Mouse (Mus musculus) left cerebral cortex, adult 8-10 months (tissue): ENCODE results near the gene Mtnr1a. TPM values are rescaled to one million over a fixed set of nuclear protein-coding genes. Genes with fewer than 3 reads are reported as not detected.
"Not testable (repeated sequence)": the region's sequence is repeated elsewhere in the genome, so short reads cannot be mapped to it uniquely, and the experiment has no call there.

ENCODE experiments used
- DNase-seq, 2 experiments: peaks; one replicate each; pipeline ENCODE4 v3.0.0; 2022; ENCODE audit warnings: low spot score in 2 of 2
- total RNA-seq, 4 experiments: library from RNA; stranded (reverse); gene quantifications; 2 replicates each; pipeline ENCODE4 v1.2.4; 2022

The Mtnr1a gene
- total RNA-seq: not detected

DNA sequence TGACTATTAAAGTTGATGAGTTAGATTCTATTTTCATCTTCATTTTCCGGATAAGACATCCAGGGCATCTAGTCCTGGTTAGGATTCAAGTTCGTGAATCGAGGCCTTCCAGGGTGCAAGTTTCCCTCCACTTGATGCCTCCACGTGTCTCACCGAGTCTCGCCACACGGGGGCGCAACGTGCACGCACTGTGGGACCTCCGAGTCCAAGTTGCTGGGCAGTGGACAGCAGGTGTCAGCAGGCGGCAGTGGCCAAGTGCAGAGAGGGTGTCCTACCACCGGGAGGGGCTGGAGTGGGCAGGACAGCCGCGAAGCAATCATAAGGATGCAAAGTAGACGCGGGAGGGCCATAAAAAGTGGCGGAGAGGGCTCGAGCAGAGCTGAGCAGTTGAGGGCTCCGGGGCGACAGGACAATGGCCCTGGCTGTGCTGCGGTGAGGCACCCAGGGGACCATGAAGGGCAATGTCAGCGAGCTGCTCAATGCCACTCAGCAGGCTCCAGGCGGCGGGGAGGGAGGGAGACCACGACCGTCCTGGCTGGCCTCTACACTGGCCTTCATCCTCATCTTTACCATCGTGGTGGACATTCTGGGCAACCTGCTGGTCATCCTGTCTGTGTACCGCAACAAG is at the start of gene Mtnr1a:
Gene Mtnr1a (plus strand): TSS at position 379 of the 628 bp plus-strand sequence.
- peak; percentile 60 to 96 for DNase-seq

DNA sequence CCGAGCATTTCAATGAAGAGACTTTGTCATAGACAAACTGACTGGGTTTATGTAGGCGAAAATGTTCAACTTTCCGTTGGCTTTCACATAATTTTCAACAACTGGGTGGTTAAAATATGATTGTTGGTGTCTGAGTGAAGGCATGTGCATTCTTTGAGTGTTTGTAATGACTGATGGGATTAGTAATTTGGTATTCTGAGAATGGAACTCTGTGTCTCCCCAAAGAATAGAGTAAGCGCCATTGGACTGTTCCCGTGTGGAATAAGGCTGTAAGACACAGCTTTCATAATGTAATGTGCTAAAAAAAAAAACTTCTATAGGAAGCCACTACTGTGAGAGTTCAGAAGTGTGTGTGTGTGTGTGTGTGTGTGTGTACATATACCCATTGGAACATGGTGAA is 49.7 kb upstream of the Mtnr1a start:
- DNase-seq: no peak

DNA sequence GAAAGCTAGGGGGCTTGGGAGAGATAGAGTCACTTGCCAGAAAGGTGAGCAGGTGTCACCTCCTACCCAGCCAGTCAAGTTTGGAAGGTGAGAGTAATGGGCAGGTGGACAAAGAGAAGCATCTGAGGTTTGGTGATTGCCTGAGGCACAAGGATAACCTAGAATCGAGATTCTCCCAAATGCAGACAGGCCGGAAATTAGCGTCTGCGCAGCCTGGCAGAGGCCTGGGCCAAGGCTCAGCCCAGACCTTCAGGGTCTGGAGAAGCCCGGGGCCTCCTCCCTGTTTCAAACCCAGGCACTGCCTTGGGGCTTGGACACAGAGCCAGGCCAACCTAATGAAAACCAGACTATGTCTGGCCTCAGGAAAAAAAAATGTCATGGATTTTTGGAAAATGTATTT is 47.8 kb upstream of the Mtnr1a start:
- DNase-seq: no peak

DNA sequence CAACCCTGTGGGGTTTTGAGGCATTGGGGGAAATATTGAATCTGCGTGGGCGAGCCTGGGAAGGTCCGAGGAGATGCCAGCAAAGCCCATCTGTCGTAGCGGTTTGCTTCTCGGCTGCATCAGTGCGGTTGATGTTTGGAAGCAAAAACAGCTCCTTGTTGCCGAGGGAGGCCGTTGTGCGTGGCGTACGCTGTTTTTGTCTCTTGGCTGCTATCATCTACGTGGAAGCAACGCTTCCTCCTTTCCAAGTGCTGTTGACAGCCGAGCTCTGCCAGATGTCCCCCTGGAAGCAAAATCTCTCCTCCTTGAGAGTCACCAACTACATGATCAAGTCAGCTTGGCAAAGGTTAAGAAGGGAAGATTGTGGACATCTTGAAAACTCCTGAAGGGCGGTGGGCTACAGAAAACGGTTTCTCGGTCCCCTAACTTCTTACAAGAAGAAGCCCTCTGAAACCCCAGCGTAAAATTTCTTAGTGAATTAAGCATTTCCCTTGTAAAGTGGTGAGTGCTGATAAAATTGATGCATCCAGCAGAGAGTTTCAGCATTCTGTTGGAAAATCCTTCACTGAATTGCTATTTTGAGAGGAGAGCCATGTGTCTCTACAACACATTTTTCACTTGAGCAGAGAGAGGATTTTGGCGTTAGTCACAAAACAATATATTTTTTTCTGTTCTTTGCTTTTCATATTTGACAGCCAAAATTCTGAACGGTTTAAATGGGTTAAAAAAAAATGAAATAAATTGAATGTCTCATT is 46.8 kb upstream of the Mtnr1a start:
- DNase-seq: peak; percentile 18 to 79

DNA sequence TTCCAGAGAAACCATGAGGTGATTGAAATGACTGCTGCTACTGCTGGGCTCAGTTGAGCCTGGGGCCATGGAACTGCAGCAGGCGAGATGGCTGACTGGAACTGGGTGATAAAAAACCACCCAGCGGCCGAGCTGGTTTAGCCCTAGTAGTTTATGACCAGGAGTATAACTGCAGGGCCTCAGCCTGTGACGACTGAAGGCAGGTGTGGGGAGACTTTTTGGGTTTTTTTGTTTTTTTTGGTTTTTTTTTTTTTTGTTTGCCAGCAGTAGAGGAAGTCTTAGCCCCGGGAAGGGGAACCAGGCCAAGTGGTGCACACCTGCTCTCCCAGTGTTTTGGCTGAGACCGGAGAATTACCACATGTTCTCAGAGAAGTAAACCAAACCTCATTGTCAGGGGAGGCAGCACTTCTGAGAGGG is 40.8 kb upstream of the Mtnr1a start:
- no peak for DNase-seq

DNA sequence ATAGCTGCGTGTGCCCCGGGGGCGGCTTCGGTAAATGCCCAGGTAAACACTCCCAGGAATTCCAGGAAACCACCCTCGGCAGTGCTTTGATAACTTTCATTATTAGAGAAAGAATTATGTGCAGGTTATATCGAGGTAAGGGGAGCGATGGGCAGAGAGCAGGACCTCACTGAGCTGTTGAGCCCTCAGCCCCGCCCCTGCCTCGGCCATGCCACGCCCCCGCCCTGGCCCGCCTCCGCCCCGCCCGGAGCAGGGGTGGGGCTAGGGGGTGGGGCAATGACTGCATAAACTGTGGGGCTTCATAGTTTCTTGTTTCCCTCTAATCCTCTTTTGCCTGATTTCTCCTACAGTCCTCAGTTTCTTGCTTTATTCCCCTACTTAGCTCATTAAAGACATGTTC is 30.6 kb upstream of the Mtnr1a start:
- no peak for DNase-seq

DNA sequence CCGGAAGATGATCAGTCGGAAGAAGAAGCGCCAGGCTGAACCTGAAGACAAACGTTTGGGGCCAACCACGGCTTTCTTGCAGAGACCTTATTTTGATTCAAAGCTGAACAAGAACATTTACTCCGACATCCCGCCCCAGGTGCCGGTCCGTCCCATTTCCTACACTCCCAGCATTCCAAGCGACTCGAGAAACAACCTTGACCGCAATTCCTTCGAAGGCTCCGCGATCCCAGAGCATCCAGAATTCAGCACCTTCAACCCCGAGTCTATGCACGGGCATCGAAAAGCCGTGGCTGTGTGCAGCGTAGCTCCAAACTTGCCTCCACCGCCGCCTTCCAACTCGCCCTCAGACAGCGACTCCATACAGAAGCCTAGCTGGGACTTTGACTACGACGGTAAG is 24.8 kb upstream of the Mtnr1a start:
- DNase-seq: no peak

DNA sequence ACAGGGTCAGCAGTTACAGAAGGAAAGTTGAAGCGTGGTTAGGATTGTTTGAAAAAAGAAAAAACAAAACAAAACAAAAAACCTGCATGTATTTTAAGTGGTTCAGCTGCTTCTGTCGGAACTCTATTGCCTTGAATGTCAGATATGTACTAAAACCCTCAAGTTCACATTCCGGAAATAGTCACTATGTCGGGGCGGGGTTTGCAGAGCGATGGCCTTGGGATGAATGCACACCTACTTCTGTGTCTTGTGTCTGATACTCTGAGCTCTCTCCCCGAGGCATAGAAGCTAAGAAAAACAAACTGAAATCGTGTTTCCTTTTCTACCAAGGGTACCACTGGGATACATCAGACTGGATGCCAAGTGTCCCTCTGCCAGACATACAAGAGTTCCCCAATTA is 18.5 kb upstream of the Mtnr1a start:
- no peak for DNase-seq

DNA sequence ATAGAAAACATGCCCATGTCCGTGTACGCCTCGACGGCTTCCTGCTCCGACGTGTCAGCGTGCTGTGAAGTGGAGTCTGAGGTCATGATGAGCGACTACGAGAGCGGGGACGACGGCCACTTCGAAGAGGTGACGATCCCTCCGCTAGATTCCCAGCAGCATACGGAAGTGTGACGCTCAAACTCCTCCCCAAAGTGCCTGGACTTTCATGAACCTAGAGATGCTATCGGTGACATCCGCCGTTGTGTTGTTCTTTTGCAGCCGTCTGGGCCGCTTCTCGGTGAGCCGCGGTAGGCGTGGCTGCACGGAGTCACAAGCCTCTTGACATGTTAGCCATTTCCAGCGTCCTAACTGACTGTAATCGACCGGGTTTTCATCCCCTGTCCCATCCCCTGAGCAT is 17.7 kb upstream of the Mtnr1a start:
- DNase-seq: no peak

DNA sequence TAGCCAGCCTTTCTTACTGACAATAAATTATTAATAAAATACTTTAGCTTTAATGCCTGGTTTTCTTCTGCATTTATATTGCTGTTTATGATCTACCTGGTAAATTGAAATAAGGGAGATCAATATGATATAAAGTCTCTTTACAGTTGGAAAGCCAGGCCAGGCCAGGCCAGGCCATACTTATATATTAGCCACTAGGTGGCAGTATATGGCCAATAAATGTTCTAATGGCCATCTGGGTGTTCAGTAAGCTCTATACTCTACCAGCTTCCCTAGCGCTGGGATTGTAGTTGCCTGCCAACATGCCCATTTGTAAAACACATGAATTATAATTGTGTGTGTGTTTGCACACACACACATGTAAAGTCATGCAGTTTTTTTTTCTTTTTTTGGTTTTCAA is 16.7 kb upstream of the Mtnr1a start:
- no peak for DNase-seq

DNA sequence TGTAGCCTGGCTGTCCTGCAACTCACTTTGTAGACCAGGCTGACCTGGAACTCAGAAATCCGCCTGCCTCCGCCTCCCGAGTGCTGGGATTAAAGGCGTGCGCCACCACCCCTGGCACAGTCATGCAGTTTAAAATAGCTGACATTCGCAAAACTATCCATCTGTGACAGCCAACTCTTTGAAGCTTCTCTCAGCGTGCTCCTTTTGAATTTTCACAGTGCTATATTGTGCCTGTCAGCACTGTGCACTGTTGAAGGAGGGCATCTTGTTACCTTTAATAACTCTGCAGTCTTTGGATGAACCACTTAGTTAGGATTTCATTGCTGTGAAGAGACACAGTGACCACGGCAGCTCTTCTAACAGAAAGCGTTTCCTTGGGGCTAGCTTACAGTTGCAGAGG is 16.3 kb upstream of the Mtnr1a start:
- no peak for DNase-seq

DNA sequence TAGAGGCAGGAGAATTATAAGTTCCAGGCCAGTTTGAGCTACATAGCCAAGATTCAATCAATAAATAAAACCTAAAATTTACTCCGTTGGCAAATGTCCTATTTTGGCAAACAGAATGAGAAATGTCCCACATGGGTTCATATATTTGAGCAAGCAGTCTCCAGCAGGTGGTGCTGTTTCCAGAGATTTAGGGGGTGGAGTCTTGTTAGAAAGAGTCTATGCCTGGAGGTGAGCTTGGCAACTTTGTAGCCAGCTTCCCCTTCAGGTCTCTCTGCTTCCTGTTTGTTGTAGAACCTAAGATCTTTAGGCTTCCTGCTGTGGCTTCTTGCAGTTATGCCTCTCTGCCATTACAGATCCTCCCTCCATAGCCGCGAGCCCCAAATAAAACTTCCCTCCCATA is 13.4 kb upstream of the Mtnr1a start:
- no peak for DNase-seq

DNA sequence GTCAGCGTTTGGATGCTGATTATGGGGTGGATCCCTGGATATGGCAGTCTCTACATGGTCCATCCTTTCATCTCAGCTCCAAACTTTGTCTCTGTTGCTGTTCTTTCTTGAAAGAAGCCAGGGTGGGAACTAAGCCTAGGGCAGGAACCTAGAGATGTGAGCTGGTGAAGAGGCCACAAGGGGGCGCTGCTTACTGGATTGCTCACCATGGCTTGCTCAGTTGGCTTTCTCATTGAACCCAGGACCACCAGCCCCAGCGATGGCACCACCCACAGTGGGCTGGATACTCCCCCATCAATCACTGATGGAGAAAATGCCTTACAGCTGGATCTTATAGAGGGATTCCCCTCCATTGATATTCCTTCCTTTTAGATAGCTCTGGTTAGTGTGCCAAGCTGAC is 12.1 kb upstream of the Mtnr1a start:
- no peak for DNase-seq

DNA sequence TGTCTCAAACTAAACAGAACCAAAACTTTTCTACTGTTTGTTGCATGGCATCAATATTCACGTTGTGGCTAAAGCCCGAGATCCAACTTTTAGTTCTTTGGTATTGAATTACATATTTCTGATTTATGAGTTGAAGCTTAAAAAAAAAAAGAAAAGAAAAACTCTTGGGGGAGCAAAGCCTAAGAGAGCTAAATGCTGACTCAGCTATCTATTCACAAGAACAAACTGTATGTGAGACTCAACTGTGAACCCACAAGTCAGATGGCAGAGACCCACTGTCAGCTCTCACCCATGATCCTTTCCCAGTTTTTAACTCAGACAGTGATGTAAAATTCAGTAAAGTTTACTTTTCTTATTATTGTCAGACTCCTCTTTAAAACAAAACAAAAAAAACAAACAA is 8.9 kb upstream of the Mtnr1a start:
- DNase-seq: no peak

DNA sequence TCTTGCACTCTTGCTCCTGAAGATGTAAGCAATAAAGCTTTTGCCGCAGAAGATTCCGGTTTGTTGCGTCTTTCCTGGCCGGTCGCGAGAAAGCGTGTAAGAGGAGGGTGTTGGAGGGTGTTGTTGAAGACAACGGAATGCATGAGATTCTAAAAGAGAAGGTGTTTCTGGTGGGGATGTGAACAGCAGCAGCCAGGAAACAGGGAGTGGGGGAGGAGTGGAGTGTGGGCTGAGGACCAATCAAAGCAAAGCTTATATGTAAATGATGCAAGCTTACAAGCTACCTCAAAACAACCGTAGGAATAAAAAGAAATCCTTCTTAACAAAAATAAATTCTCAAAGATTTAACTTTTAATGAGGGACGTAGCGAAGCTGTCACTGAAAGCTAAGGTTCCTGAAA is 6.6 kb upstream of the Mtnr1a start:
- no peak for DNase-seq

DNA sequence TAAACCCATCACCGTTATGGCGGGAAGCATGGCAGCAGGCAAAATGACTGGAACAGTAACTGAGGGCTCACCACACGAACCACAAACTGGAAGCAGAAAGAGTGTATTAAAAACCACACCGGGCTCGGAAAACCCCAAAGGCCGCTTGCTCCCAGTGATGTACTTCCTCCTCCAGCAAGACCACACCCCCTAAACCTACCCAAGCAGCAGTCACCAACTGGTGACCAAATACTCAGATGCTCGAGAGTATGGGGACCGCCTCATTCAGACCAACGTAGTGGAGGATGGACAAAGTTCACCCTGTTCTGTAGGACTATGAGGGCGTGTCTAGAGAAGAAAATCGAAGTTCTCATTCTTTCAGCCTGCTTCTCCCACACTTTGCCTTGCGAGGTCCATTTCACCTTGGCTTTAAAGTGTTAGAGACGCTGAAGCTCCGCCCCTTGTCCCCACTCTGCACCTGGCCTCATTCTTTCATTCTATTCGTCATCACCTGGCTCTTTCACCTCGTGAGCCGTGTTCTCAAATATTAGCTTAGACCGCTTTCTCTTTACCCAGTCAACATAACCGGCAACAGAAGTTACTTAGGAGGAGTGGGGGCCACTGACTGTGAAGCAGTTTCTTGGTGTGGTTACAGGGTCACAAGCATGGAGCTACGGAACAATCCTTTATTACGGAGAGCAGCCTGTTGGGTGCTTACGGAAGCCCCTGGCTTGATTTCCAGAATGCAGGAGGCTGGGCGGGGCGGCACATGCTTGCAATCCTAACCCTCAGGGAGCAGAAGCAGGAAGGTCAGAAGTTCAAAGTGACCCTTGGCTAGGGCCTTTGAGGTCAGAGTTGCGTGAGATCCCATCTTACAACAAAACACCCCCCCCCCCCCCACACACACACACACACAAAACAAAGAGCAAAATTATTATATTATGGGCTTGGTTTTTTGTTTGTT is 5.7 kb upstream of the Mtnr1a start:
- no peak for DNase-seq

DNA sequence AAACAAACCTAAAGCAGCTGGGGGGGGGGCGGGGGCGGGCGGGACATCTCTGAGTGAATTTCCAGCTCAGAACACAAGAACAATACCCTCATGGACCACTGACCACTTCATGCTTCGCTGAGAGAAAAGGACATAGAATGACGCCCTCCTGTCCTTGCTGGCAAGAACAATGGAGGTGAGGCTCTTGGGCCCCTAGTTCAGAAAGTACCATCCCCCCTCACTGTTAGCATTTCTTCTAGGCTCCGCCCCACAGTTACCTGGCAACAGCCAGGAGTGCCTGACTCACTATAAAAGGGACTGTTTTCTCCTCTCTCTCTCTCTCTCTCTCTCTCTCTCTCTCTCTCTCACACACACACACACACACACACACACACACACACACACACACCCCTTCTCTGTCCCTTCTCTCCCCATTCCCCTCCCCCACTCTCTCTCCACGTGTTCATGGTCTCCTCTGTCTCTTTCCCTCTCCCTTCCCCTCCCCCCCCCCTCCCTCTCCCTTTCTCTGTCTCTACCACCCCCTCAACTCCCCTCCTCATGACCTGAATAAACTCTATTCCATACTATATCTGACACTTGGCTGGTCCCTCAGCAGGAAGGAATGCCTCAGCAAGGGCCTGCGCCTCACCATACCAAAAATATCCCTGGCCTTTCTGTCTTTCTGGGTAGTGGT is 4.6 kb upstream of the Mtnr1a start:
- DNase-seq: no peak

DNA sequence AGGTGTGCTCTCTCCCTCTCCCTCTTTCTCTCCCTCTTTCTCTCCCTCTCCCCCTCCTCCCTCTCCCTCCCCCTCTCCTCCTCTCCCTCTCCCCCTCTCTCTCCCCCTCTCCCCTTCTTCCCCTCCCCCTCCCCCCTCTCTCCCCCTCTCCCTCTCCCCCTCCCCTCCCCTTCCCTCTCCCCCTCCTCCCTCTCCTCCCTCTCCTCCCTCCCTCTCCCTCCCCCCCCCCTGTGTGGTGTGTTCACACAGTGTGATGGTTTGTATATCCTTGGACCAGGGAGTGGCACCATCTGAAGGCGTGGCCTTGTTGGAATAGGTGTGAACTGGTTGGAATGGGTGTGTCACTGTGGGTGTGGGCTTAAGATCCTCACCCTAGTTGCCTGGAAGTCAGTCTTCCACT is 3.5 kb upstream of the Mtnr1a start:
- DNase-seq: not testable (repeated sequence)

DNA sequence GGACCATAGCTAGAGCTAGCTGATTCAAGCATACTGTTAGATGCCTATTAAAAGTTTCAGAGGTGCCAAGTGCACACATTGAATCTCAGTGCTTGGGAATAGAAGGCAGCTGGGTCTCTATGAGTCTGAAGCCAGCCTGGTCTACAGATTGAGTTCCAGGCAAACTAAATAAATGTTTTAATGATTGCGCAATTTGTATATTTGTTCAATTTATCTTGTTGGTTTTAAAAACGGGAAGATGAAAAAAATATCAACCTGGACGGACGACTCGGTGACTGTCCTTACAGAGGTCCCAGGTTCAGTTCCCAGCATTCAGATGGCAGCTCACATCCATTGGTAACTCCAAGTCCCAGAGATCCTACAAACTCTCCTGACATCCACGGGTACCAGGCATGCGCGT is 2.0 kb downstream of the Mtnr1a start:
- no peak for DNase-seq

DNA sequence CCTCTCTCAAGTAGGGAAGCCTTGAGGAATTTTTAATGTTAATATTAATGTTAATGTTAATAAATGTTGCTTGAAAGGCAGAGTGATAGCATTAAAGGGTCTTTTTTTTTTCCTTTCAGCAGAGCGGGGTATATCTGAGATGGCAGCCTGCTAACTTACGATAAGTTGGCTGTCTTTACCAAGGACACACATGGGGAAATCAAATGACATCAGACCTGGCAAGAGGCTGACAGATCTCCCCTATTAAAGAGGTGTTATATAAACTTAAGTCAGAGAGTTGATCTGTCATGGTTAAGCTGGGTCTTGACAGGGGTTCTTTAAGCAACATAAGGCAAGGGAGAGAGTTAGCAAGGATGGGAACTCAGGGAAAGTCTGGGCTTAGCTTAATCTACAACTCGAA is 11.9 kb downstream of the Mtnr1a start:
- no peak for DNase-seq

DNA sequence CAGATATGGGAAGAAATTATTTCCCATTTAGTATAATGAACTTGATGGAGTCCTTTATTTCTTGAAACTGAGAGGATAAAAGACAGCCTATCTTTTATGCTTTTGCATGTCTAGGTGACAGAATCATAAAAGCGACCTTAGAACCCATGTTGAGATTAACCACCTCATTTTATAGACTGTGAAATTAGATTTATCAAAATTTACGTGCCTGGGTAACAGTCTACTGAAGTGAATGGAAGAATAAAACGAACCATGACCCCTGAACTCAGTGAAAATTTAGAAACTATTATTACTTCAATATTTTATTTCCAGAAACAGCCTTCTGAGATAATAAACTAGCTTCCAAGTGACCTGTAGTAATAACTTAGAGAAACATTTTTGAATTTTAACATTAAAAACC is 24.7 kb downstream of the Mtnr1a start:
- no peak for DNase-seq
